Mouse (Mus musculus): ENCODE data around the gene Spag9. TPM values are rescaled to one million over a fixed set of nuclear protein-coding genes. Genes with fewer than 3 reads are reported as not detected.

Spag9 gene
- polyA plus RNA-seq, 1 experiment from 2014 or later: 101 TPM

- DNase-seq (ENCODE audit: low spot score) (no peak), ATAC-seq (replicated peaks; ENCODE audit: low FRiP score) (no peak)
- Histone ChIP-seq H3K27ac (ENCODE audit: low read depth, low read length) (no peak overlapping the region), H3K4me3 (ENCODE audit: low read depth, low read length) (no peak overlapping the region), H3K27me3 (ENCODE audit: control insufficient read depth, insufficient read depth, low read length) (no peaks in the 10 kb centered on the region), H3K4me2 (ENCODE audit: low read depth, low read length, severe bottlenecking) (no peak overlapping the region), H3K4me1 (replicated peaks; ENCODE audit: control insufficient read depth, insufficient read depth, low read length) (0 out of 2 replicates have a peak, but pooled peaks cover 2% of the 10 kb centered on the region), H3K36me3 (ENCODE audit: control insufficient read depth, insufficient read depth, low read length) (peaks cover 4% of the 10 kb centered on the region; the same call in 1 of the 2 replicates), H3K9ac (ENCODE audit: low read length) (peak overlapping the region; percentile 55; the same call in 1 of the 2 replicates), H3K9me3 (ENCODE audit: control insufficient read depth, low read length) (no peaks in the 10 kb centered on the region)
- WGBS: 93% methylated on average over 6 of the region's 6 CpGs
These were observed 26.7 kb upstream of the Spag9 start for GRCm38 (mm10) chr11:93969171-93969570.

GRCm38 (mm10) chr11:93969799-93970198 lies 26.1 kb upstream of the Spag9 start:
- Histone ChIP-seq H3K4me1 (replicated peaks; ENCODE audit: control insufficient read depth, insufficient read depth, low read length) (0 out of 2 replicates have a peak, but pooled peaks cover 2% of the 10 kb centered on the region), H3K27me3 (ENCODE audit: control insufficient read depth, insufficient read depth, low read length) (no peaks in the 10 kb centered on the region), H3K4me2 (ENCODE audit: low read depth, low read length, severe bottlenecking) (no peak overlapping the region), H3K27ac (ENCODE audit: low read depth, low read length) (no peak overlapping the region), H3K36me3 (ENCODE audit: control insufficient read depth, insufficient read depth, low read length) (peaks cover 3% of the 10 kb centered on the region; the same call in 1 of the 2 replicates), H3K9ac (ENCODE audit: low read length) (no peak overlapping the region), H3K4me3 (ENCODE audit: low read depth, low read length) (no peak overlapping the region), H3K9me3 (ENCODE audit: control insufficient read depth, low read length) (no peaks in the 10 kb centered on the region)
- DNase-seq (ENCODE audit: low spot score) (no peak), ATAC-seq (replicated peaks; ENCODE audit: low FRiP score) (no peak)
- WGBS: 86% methylated on average over 1 of the region's 1 CpGs

GRCm38 (mm10) chr11:93972951-93973350 lies 22.9 kb upstream of the Spag9 start:
- Histone ChIP-seq H3K9ac (ENCODE audit: low read length) (no peak overlapping the region), H3K9me3 (ENCODE audit: control insufficient read depth, low read length) (no peaks in the 10 kb centered on the region), H3K4me1 (replicated peaks; ENCODE audit: control insufficient read depth, insufficient read depth, low read length) (0 out of 2 replicates have a peak, but pooled peaks cover 2% of the 10 kb centered on the region), H3K4me2 (ENCODE audit: low read depth, low read length, severe bottlenecking) (no peak overlapping the region), H3K27ac (ENCODE audit: low read depth, low read length) (no peak overlapping the region), H3K27me3 (ENCODE audit: control insufficient read depth, insufficient read depth, low read length) (no peaks in the 10 kb centered on the region), H3K4me3 (ENCODE audit: low read depth, low read length) (no peak overlapping the region), H3K36me3 (ENCODE audit: control insufficient read depth, insufficient read depth, low read length) (no peaks in the 10 kb centered on the region)
- ATAC-seq (replicated peaks; ENCODE audit: low FRiP score) (no peak), DNase-seq (ENCODE audit: low spot score) (no peak)
- 94% methylated on average over 5 of the region's 5 CpGs for WGBS

GRCm38 (mm10) chr11:93979502-93980049 lies 16.3 kb upstream of the Spag9 start:
- Histone ChIP-seq H3K9ac (ENCODE audit: low read length) (no peak overlapping the region), H3K9me3 (ENCODE audit: control insufficient read depth, low read length) (no peaks in the 10 kb centered on the region), H3K4me3 (ENCODE audit: low read depth, low read length) (no peak overlapping the region), H3K36me3 (ENCODE audit: control insufficient read depth, insufficient read depth, low read length) (no peaks in the 10 kb centered on the region), H3K4me2 (ENCODE audit: low read depth, low read length, severe bottlenecking) (no peak overlapping the region), H3K27ac (ENCODE audit: low read depth, low read length) (no peak overlapping the region), H3K4me1 (replicated peaks; ENCODE audit: control insufficient read depth, insufficient read depth, low read length) (no peaks in the 10 kb centered on the region), H3K27me3 (ENCODE audit: control insufficient read depth, insufficient read depth, low read length) (no peaks in the 10 kb centered on the region)
- WGBS: 66% methylated on average over 6 of the region's 6 CpGs
- DNase-seq (ENCODE audit: low spot score): no peak
- no peak for ATAC-seq (replicated peaks; ENCODE audit: low FRiP score)

GRCm38 (mm10) chr11:93984619-93985018 lies 11.3 kb upstream of the Spag9 start:
- Histone ChIP-seq H3K9ac (ENCODE audit: low read length) (no peak overlapping the region), H3K27ac (ENCODE audit: low read depth, low read length) (no peak overlapping the region), H3K9me3 (ENCODE audit: control insufficient read depth, low read length) (no peaks in the 10 kb centered on the region), H3K4me2 (ENCODE audit: low read depth, low read length, severe bottlenecking) (no peak overlapping the region), H3K4me3 (ENCODE audit: low read depth, low read length) (no peak overlapping the region), H3K27me3 (ENCODE audit: control insufficient read depth, insufficient read depth, low read length) (no peaks in the 10 kb centered on the region), H3K4me1 (replicated peaks; ENCODE audit: control insufficient read depth, insufficient read depth, low read length) (no peaks in the 10 kb centered on the region), H3K36me3 (ENCODE audit: control insufficient read depth, insufficient read depth, low read length) (no peaks in the 10 kb centered on the region)
- ATAC-seq (replicated peaks; ENCODE audit: low FRiP score) (no peak), DNase-seq (ENCODE audit: low spot score) (no peak)
- 92% methylated on average over 3 of the region's 3 CpGs for WGBS

GRCm38 (mm10) chr11:93985265-93985664 lies 10.6 kb upstream of the Spag9 start:
- Histone ChIP-seq H3K9me3 (ENCODE audit: control insufficient read depth, low read length) (no peaks in the 10 kb centered on the region), H3K4me1 (replicated peaks; ENCODE audit: control insufficient read depth, insufficient read depth, low read length) (no peaks in the 10 kb centered on the region), H3K36me3 (ENCODE audit: control insufficient read depth, insufficient read depth, low read length) (no peaks in the 10 kb centered on the region), H3K27me3 (ENCODE audit: control insufficient read depth, insufficient read depth, low read length) (no peaks in the 10 kb centered on the region), H3K4me2 (ENCODE audit: low read depth, low read length, severe bottlenecking) (no peak overlapping the region), H3K27ac (ENCODE audit: low read depth, low read length) (no peak overlapping the region), H3K9ac (ENCODE audit: low read length) (no peak overlapping the region), H3K4me3 (ENCODE audit: low read depth, low read length) (no peak overlapping the region)
- WGBS: 86% methylated on average over 5 of the region's 5 CpGs
- DNase-seq (ENCODE audit: low spot score): no peak
- no peak for ATAC-seq (replicated peaks; ENCODE audit: low FRiP score)

GRCm38 (mm10) chr11:93986298-93986697 lies 9.6 kb upstream of the Spag9 start:
- H3K4me2 ChIP-seq (ENCODE audit: low read depth, low read length, severe bottlenecking): no peak overlapping the region
- no peak overlapping the region for H3K9ac ChIP-seq (ENCODE audit: low read length)
- no peak for DNase-seq (ENCODE audit: low spot score)
- H3K27ac ChIP-seq (ENCODE audit: low read depth, low read length): no peak overlapping the region
- H3K4me3 ChIP-seq (ENCODE audit: low read depth, low read length): no peak overlapping the region
- H3K4me1 ChIP-seq (replicated peaks; ENCODE audit: control insufficient read depth, insufficient read depth, low read length): no peaks in the 10 kb centered on the region
- no peak for ATAC-seq (replicated peaks; ENCODE audit: low FRiP score)
- H3K9me3 ChIP-seq (ENCODE audit: control insufficient read depth, low read length): no peaks in the 10 kb centered on the region
- H3K36me3 ChIP-seq (ENCODE audit: control insufficient read depth, insufficient read depth, low read length): no peaks in the 10 kb centered on the region
- H3K27me3 ChIP-seq (ENCODE audit: control insufficient read depth, insufficient read depth, low read length): no peaks in the 10 kb centered on the region

GRCm38 (mm10) chr11:93987026-93987425 lies 8.9 kb upstream of the Spag9 start:
- no peak for DNase-seq (ENCODE audit: low spot score)
- WGBS: 89% methylated on average over 4 of the region's 4 CpGs
- Histone ChIP-seq H3K4me3 (ENCODE audit: low read depth, low read length) (no peak overlapping the region), H3K27me3 (ENCODE audit: control insufficient read depth, insufficient read depth, low read length) (no peaks in the 10 kb centered on the region), H3K27ac (ENCODE audit: low read depth, low read length) (no peak overlapping the region), H3K36me3 (ENCODE audit: control insufficient read depth, insufficient read depth, low read length) (no peaks in the 10 kb centered on the region), H3K9ac (ENCODE audit: low read length) (no peak overlapping the region), H3K4me1 (replicated peaks; ENCODE audit: control insufficient read depth, insufficient read depth, low read length) (no peaks in the 10 kb centered on the region), H3K9me3 (ENCODE audit: control insufficient read depth, low read length) (no peaks in the 10 kb centered on the region), H3K4me2 (ENCODE audit: low read depth, low read length, severe bottlenecking) (no peak overlapping the region)
- ATAC-seq (replicated peaks; ENCODE audit: low FRiP score): no peak

GRCm38 (mm10) chr11:93987625-93988327 lies 8.1 kb upstream of the Spag9 start:
- Histone ChIP-seq H3K27ac (ENCODE audit: low read depth, low read length) (no peak overlapping the region), H3K4me1 (replicated peaks; ENCODE audit: control insufficient read depth, insufficient read depth, low read length) (no peaks in the 10 kb centered on the region)
- ATAC-seq (replicated peaks; ENCODE audit: low FRiP score): no peak

More at GRCm38 (mm10) chr11:93987625-93988327, 8.1 kb upstream of the Spag9 start:
- Histone ChIP-seq H3K9ac (ENCODE audit: low read length) (no peak overlapping the region), H3K4me3 (ENCODE audit: low read depth, low read length) (no peak overlapping the region), H3K27me3 (ENCODE audit: control insufficient read depth, insufficient read depth, low read length) (no peaks in the 10 kb centered on the region), H3K9me3 (ENCODE audit: control insufficient read depth, low read length) (no peaks in the 10 kb centered on the region), H3K4me2 (ENCODE audit: low read depth, low read length, severe bottlenecking) (no peak overlapping the region), H3K36me3 (ENCODE audit: control insufficient read depth, insufficient read depth, low read length) (no peaks in the 10 kb centered on the region)
- 75% methylated on average over 8 of the region's 8 CpGs for WGBS
- DNase-seq (ENCODE audit: low spot score): no peak
